Mouse (Mus musculus) liver, adult 2 months (tissue): ENCODE measurements around the gene Ocm.

Experiments used
- CTCF ChIP-seq: fragments of 200-500 bp; IDR thresholded peaks from 2 replicates; pipeline ENCODE4 v1.5.1; 2011; ENCODE audit warnings: low read depth, low read length, control low read depth
- POLR2A ChIP-seq: fragments of 200-500 bp; IDR thresholded peaks from 2 replicates; pipeline ENCODE4 v1.6.1; 2011; ENCODE audit warnings: low read length, control low read depth; ENCODE audit not compliant: insufficient read depth; ENCODE audit errors: extremely low read depth

- TF ChIP-seq POLR2A (no peak), CTCF (no peak)
Observed at GRCm38 (mm10) chr5:143982361-143982760, 44.1 kb downstream of the Ocm start.
